Comparison of ENCODE assay signal across 11 mouse cellular contexts in the genomic region with DNA sequence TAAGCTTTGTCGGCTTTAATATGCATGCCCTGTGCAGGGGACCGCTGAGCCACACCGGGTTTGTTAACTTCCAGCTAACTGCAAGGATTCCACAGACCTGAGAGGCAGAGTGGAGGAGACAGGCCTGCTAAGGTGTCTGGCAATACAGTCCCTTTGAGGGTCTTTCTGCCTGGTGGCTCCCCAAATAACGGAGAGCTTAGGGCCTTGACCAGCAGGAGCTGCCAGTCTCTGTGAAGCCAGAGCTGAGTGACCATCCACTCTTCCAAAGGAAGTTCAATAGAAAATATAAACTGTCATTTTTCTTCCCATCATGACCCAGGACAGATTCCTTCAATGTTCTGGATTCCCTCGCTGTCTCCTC. TPM values are rescaled to one million over a fixed set of nuclear protein-coding genes. Genes with fewer than 3 reads are reported as not detected.
A peak's percentile ranks its signal among the peaks of the same experiment; 100 is the strongest.
DNase-seq lines count a peak whose midpoint lies in the region; ATAC-seq and TF ChIP-seq lines count a peak whose summit lies in the region.
"Had no signal": no experiment of that assay in that cellular context is flagged by ENCODE, and none has a peak within 500 bp of the region (broad histone marks: within the 10 kb centered on the region; RNA-seq: fewer than 3 reads in every experiment).

No protein-coding gene starts in this region.

- TF ChIP-seq POLR2A in limb, embryonic 14.5 days (IDR thresholded peaks at IDR 0.05; ENCODE audit: borderline replicate concordance, extremely low read depth, insufficient read depth, insufficient read length) = no peak

- H3K4me3 ChIP-seq in neural tube, embryonic 11.5 days (ENCODE audit: low read depth, low read length) = no peak overlapping the region; the same call in 1 of the 2 replicates
- peak overlapping the region; percentile 90 for H3K4me3 ChIP-seq in limb, embryonic 14.5 days (replicated peaks; ENCODE audit: low read length)
- H3K4me3 ChIP-seq in stomach, embryonic 16.5 days (replicated peaks; ENCODE audit: low read length) = peak overlapping the region; percentile 75

- H3K27ac ChIP-seq in neural tube, embryonic 11.5 days (ENCODE audit: low read depth, low read length) = no peak overlapping the region
- H3K27ac ChIP-seq in limb, embryonic 14.5 days (replicated peaks; ENCODE audit: low read depth, low read length) = peak overlapping the region; percentile 99
- H3K27ac ChIP-seq in stomach, embryonic 16.5 days (ENCODE audit: low read length) = peak overlapping the region; percentile 96

- H3K4me1 ChIP-seq in neural tube, embryonic 11.5 days (ENCODE audit: control insufficient read depth, insufficient read depth, low read length) = peaks cover 21% of the 10 kb centered on the region
- H3K4me1 ChIP-seq in limb, embryonic 14.5 days (ENCODE audit: control insufficient read depth, insufficient read depth, low read length) = peaks cover 11% of the 10 kb centered on the region
- peaks cover 7% of the 10 kb centered on the region; the same call in 1 of the 2 replicates for H3K4me1 ChIP-seq in stomach, embryonic 16.5 days (ENCODE audit: control insufficient read depth, insufficient read depth, low read length)

- H3K9me3 ChIP-seq in neural tube, embryonic 11.5 days (ENCODE audit: control insufficient read depth, low read length) = no peaks in the 10 kb centered on the region
- no peaks in the 10 kb centered on the region for H3K9me3 ChIP-seq in limb, embryonic 14.5 days (ENCODE audit: control insufficient read depth, low read length)
- no peaks in the 10 kb centered on the region for H3K9me3 ChIP-seq in stomach, embryonic 16.5 days (replicated peaks; ENCODE audit: control insufficient read depth, low read length)

- WGBS in neural tube, embryonic 11.5 days = 6% methylated on average over 5 of the region's 5 CpGs
- WGBS in limb, embryonic 14.5 days = 15% methylated on average over 5 of the region's 5 CpGs
- WGBS in stomach, embryonic 16.5 days = 34% methylated on average over 5 of the region's 5 CpGs

- intact Hi-C loops in heart, postnatal 10 days (cut with DNase I) = loop anchor here (5.0 kb wide), 1 partner anchor 137 kb away; no protein-coding TSS in a partner anchor

- DNase-seq in heart, adult 11 months = peak; percentile 84
- no peak for DNase-seq in heart, postnatal 10 days
- DNase-seq in neural tube, embryonic 11.5 days (ENCODE audit: low spot score) = no peak
- DNase-seq in neural tube, embryonic 10.5 days (ENCODE audit: extremely low spot score, low spot score) = no peak
- DNase-seq in limb, embryonic 14.5 days (ENCODE audit: low spot score) = no peak
- no peak for DNase-seq in layer of hippocampus, adult 9-10 months (ENCODE audit: low spot score)
- DNase-seq in thymus, postnatal 25 days = no peak
- DNase-seq: heart, adult 18-20 months; kidney, postnatal 14 days; lung, postnatal 4 days had no signal

- H3K4me2 ChIP-seq in neural tube, embryonic 11.5 days (ENCODE audit: low read depth) = peak overlapping the region; percentile 94
- H3K4me2 ChIP-seq in limb, embryonic 14.5 days (replicated peaks; ENCODE audit: low read depth, low read length, severe bottlenecking) = peak overlapping the region; percentile 95
- peak overlapping the region; percentile 95 for H3K4me2 ChIP-seq in stomach, embryonic 16.5 days (ENCODE audit: low read depth, low read length)

- peaks cover 11% of the 10 kb centered on the region for H3K27me3 ChIP-seq in neural tube, embryonic 11.5 days (ENCODE audit: control insufficient read depth, insufficient read depth, low read length)
- no peaks in the 10 kb centered on the region for H3K27me3 ChIP-seq in limb, embryonic 14.5 days (ENCODE audit: control insufficient read depth, insufficient read depth, low read length)
- H3K27me3 ChIP-seq in stomach, embryonic 16.5 days (ENCODE audit: control insufficient read depth, insufficient read depth, low read length) = no peaks in the 10 kb centered on the region

- ATAC-seq in neural tube, embryonic 11.5 days (ENCODE audit: insufficient read depth, low FRiP score, low TSS enrichment) = no peak
- ATAC-seq in limb, embryonic 14.5 days (ENCODE audit: low FRiP score, low read depth) = no peak
- ATAC-seq in stomach, embryonic 16.5 days (ENCODE audit: insufficient read depth, low FRiP score) = no peak

- no peaks in the 10 kb centered on the region; the same call in 1 of the 2 replicates for H3K36me3 ChIP-seq in neural tube, embryonic 11.5 days (ENCODE audit: control insufficient read depth, insufficient read depth, low read length)
- no peaks in the 10 kb centered on the region for H3K36me3 ChIP-seq in limb, embryonic 14.5 days (ENCODE audit: control insufficient read depth, insufficient read depth, low read length)
- H3K36me3 ChIP-seq in stomach, embryonic 16.5 days (ENCODE audit: control insufficient read depth, insufficient read depth, low read length) = no peaks in the 10 kb centered on the region

- no peak overlapping the region for H3K9ac ChIP-seq in neural tube, embryonic 11.5 days (ENCODE audit: low read length)
- H3K9ac ChIP-seq in limb, embryonic 14.5 days (ENCODE audit: low read depth, low read length, severe bottlenecking) = peak overlapping the region; percentile 55
- H3K9ac ChIP-seq in stomach, embryonic 16.5 days (ENCODE audit: low read length) = peak overlapping the region; percentile 81

RNA-seq across cellular contexts. Expression of a gene that starts 4.0 kb away (rescaled TPM):
- 10 to 100 TPM; 16.3 to 20.3 TPM for total RNA-seq in heart, postnatal 10 days (2021)
- polyA plus RNA-seq in neural tube, embryonic 11.5 days (2014; fragmentation: Nextera tagmentation; extraction: Ambion mirVana) = 22.8 and 24.2 TPM in 2 replicates
- polyA plus RNA-seq in limb, embryonic 14.5 days (2012; rRNA removed) = 45.9 and 67.7 TPM in 2 replicates
- 31.0 and 36.6 TPM in 2 replicates for polyA plus RNA-seq in limb, embryonic 14.5 days (2014; fragmentation: Nextera tagmentation; extraction: Ambion mirVana)
- polyA plus RNA-seq in stomach, embryonic 16.5 days (2015; fragmentation: Nextera tagmentation; extraction: Ambion mirVana) = 28.5 and 31.1 TPM in 2 replicates
